Mouse (Mus musculus) gastrocnemius, adult 2 months (tissue): ENCODE data around the gene Cntnap2. TPM values are rescaled to one million over a fixed set of nuclear protein-coding genes. Genes with fewer than 3 reads are reported as not detected.

Experiments used
- DNase-seq: peaks from one replicate; pipeline ENCODE4 v3.0.0; 2022
- H3K27ac ChIP-seq: fragments of 200-600 bp; 2 replicates; pipeline ENCODE4 v1.8.1; 2022; ENCODE audit warnings: mild to moderate bottlenecking
- H3K4me3 ChIP-seq: fragments of 200-600 bp; 2 replicates; pipeline ENCODE4 v1.8.1; 2022; ENCODE audit warnings: mild to moderate bottlenecking, moderate library complexity
- CTCF ChIP-seq: fragments of 200-600 bp; IDR thresholded peaks from 2 replicates; pipeline ENCODE4 v1.8.1; 2022; ENCODE audit warnings: antibody characterized with exemption, mild to moderate bottlenecking, moderate library complexity
- intact Hi-C: fragments of 180-260 bp; cut with DNase I; formaldehyde crosslinking; loops from one replicate; pipeline ENCODE4 v1.15.1; 2025
- total RNA-seq, 2 experiments: library from RNA; stranded (reverse); gene quantifications; 2 replicates each; pipeline ENCODE4 v1.2.3; 2021

The Cntnap2 gene
- total RNA-seq, 2 experiments from 2014 or later = 4.8 to 5.7 TPM

- no peak overlapping the region for H3K27ac ChIP-seq
- TF ChIP-seq CTCF = no peak
- no peak overlapping the region for H3K4me3 ChIP-seq
- DNase-seq = no peak
- intact Hi-C loops = no loop called here
Measured at GRCm38 (mm10) chr6:46240349-46240748, 1181.2 kb downstream of the Cntnap2 start.

GRCm38 (mm10) chr6:46263171-46263570 is 1204.0 kb downstream of the Cntnap2 start:
- no peak for TF ChIP-seq CTCF
- no peak overlapping the region for H3K4me3 ChIP-seq
- H3K27ac ChIP-seq = no peak overlapping the region
- DNase-seq = no peak
- intact Hi-C loops = no loop called here

GRCm38 (mm10) chr6:46346946-46347345 is 1287.8 kb downstream of the Cntnap2 start:
- no peak overlapping the region for H3K27ac ChIP-seq
- intact Hi-C loops = no loop called here
- no peak overlapping the region for H3K4me3 ChIP-seq
- DNase-seq = no peak
- no peak for TF ChIP-seq CTCF

DNA sequence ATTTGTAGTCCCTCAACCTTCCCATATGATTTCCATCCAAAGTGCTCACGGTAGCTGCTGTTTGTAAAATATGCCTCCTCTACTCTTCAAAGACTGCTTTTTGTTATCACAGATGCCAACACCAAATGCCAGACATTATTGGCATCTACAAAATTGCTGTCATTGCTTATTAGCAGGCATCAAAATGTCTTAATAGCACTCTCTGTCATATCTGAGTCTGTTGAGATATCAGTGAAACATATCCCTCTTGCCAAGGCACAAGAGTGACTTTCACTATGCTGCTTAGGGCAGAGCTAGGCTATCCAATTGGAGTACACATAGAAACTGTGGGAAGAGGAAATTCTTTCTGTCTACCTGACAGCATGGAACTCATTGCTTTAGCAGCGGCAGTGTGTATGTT is 1301.9 kb downstream of the Cntnap2 start:
- Histone ChIP-seq H3K4me3 (no peak overlapping the region), H3K27ac (no peak overlapping the region)
- TF ChIP-seq CTCF = no peak
- intact Hi-C loops = no loop called here
- no peak for DNase-seq

GRCm38 (mm10) chr6:46362156-46362555 is 1303.0 kb downstream of the Cntnap2 start:
- TF ChIP-seq CTCF = no peak
- no peak overlapping the region for H3K4me3 ChIP-seq
- intact Hi-C loops = no loop called here
- no peak for DNase-seq
- no peak overlapping the region for H3K27ac ChIP-seq

DNA sequence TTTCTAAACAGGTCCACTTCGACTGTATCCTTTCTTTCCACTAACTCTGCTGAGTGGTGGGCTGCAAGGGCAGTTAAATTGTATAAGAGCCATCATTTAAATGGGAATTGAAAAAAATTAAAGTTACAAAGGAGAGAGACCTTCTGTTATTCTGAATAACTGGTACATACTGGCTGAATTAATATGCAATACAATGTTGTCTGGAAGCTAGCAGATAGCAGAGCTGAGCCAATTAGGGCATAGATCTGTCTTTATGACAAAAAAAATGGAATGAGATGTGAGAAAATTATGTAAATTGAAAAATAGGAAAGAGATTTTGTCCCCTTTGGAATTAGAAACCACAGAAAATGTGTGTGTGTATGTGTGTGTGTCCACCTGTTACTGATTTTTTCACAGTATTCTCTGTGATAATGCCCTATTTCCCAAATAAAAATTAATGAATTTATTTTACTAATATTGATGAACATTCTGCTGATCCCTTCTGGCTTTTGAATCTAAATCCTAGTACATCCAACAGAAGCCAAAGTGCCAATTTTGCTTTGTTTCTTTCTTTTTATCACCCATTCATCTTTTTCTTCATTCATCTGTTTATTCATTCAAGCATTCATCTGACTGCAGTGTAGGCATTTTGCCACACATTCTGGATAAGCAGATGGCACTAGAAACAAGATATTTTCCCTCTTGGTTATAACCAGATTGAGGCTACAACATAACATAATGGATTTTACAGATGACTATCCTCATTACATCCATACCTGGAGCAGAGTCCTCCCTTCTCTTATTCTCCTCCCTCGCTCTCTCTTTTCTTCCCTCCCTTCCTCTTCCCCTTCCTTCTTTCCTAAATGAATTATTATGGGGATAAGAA is 1339.8 kb downstream of the Cntnap2 start:
- Histone ChIP-seq H3K4me3 (no peak overlapping the region), H3K27ac (no peak overlapping the region)
- TF ChIP-seq CTCF = no peak
- intact Hi-C loops = no loop called here
- no peak for DNase-seq

DNA sequence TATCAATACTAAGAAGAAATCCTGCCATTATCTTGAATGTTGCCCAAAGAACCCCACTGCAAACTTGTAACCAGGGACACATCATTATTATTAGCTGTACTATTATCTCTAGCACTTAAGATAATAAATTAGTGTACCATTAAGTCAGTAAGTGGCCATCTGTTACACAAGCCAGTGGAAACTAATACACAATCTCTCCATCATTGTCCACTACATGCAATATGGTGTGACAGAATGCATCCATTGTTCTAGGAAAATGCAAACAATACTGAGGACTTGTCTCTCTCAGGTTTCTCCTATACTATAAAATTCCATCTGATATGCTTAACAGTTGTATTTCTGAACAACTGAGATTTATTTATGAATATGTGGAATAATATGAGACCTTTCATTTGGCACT is 1355.0 kb downstream of the Cntnap2 start:
- H3K27ac ChIP-seq = no peak overlapping the region
- no peak for DNase-seq
- TF ChIP-seq CTCF = no peak
- H3K4me3 ChIP-seq = no peak overlapping the region
- intact Hi-C loops = no loop called here

DNA sequence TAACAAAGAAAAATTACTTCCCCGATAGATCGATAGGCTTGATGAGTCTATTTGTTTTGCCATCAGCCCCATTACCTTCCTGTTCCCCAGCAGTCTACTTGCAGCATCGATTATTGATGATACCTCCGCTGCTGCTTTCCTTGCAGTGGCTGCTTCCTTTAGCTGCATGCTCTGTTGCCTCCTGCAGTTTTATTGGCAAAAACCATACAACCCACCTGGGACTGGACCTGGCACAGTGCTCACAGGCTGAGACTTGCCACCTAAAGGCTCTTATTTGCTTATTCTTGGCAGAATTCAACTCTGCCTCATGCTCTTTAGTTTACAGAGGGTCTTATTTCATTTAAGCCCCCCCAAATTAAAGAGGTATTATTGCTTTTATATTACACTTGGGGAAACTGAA is 1355.4 kb downstream of the Cntnap2 start:
- intact Hi-C loops = no loop called here
- Histone ChIP-seq H3K4me3 (no peak overlapping the region), H3K27ac (no peak overlapping the region)
- DNase-seq = no peak
- no peak for TF ChIP-seq CTCF

- Histone ChIP-seq H3K4me3 (no peak overlapping the region), H3K27ac (no peak overlapping the region)
- no peak for DNase-seq
- no peak for TF ChIP-seq CTCF
- intact Hi-C loops = no loop called here
Measured at GRCm38 (mm10) chr6:46419827-46420226, 1360.7 kb downstream of the Cntnap2 start.

DNA sequence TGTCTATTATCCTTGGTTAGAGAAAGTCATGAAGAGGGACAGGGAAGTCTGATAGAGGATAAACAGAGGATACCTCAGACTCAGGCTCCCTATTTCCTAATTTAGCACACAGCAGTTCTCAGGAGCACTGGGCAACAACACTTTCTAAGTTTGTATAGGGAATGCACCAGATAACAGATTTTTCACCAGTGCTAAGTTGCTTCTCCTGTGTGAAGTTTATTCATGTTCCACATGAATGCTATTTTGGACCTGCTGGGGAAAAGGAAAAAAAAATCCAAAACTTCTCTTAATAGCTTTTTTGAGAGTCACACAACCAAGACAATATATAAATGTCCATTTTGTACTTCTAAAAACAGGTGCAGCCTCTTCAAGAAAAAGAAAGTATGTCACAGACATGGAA is 1361.2 kb downstream of the Cntnap2 start:
- no peak for TF ChIP-seq CTCF
- no peak overlapping the region for H3K4me3 ChIP-seq
- intact Hi-C loops = no loop called here

DNA sequence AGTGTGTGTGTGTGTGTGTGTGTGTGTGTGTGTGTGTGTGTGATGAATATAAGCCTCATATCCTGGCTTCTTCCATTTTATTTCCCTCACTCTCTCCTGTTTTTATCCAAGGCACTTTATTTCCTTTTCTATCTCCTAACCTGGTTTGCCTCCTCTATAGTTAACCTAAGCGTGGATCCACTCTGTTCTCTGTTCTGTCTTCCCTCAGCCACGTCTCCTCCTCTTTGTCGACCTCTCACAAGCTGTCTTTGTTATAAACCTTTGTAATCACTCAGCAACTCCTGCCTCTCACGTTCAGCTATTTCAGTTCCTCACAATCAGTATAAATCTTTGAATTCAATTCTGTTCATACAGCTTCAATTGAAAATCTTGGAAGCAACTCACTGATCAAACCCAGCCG is 1369.1 kb downstream of the Cntnap2 start:
- no peak for TF ChIP-seq CTCF
- intact Hi-C loops = no loop called here
- H3K4me3 ChIP-seq = no peak overlapping the region
- no peak overlapping the region for H3K27ac ChIP-seq
- DNase-seq = no peak

More for the DNA sequence above, 1361.2 kb downstream of the Cntnap2 start:
- DNase-seq = no peak
- H3K27ac ChIP-seq = no peak overlapping the region

DNA sequence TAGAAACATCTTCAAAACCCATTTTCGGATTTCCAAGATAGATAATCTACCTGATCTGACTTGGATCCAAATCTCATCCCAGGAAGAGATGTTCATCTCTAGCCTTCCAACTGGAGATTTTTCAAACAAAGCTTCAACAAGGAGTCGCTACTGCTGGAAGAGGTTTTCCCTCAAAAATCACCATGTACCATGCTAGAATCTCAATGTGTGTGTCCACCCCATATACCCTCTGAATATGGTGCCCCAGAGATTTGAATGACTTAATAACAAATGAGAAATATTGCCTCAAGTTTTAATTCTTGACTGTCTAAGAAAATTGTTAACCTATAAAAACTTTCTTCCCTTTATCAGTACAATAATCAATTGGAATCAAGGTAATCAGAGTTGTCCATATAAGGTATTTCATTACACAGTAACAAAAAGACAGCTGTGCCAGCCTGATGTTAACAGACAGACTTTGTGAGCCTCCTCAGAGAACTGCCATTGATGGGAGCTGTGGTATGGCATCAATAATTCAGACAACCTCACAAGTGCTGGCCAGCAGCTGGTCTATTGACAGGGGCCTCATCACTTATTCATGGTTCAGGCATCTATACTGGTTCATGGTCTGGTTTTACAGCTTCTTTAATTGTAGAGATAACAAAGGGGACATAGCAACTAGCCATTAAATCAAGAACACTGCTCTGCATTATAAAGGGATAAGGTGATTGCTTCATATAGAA is 1391.9 kb downstream of the Cntnap2 start:
- intact Hi-C loops = no loop called here
- Histone ChIP-seq H3K4me3 (no peak overlapping the region), H3K27ac (no peak overlapping the region)
- TF ChIP-seq CTCF = no peak
- no peak for DNase-seq

GRCm38 (mm10) chr6:46472683-46473082 is 1413.5 kb downstream of the Cntnap2 start:
- Histone ChIP-seq H3K4me3 (no peak overlapping the region), H3K27ac (no peak overlapping the region)
- DNase-seq = no peak
- no peak for TF ChIP-seq CTCF
- intact Hi-C loops = no loop called here

GRCm38 (mm10) chr6:46484392-46484791 is 1425.2 kb downstream of the Cntnap2 start:
- intact Hi-C loops = no loop called here
- TF ChIP-seq CTCF = no peak
- no peak for DNase-seq
- Histone ChIP-seq H3K4me3 (no peak overlapping the region), H3K27ac (no peak overlapping the region)
